ENCODE assay signal across 30 mouse cellular contexts in genomic region chr13:116243272-116243784, GRCm38 (mm10).
DNase-seq lines count a peak whose midpoint lies in the region; ATAC-seq and TF ChIP-seq lines count a peak whose summit lies in the region.
"Had no signal": no experiment of that assay in that cellular context is flagged by ENCODE, and none has a peak within 500 bp of the region (broad histone marks: within the 10 kb centered on the region; RNA-seq: fewer than 3 reads in every experiment).

No protein-coding gene starts in this region.

- H3K27ac ChIP-seq in forebrain, embryonic 13.5 days = no peak overlapping the region
- no peak overlapping the region for H3K27ac ChIP-seq in forebrain, embryonic 10.5 days
- H3K27ac ChIP-seq in midbrain, embryonic 12.5 days (replicated peaks) = no peak overlapping the region
- no peak overlapping the region for H3K27ac ChIP-seq in midbrain, postnatal 0 days (ENCODE audit: low read depth, low read length)
- H3K27ac ChIP-seq in neural tube, embryonic 14.5 days (ENCODE audit: low read depth, low read length) = no peak overlapping the region
- H3K27ac ChIP-seq: embryonic facial prominence, embryonic 12.5 days; hindbrain, embryonic 15.5 days; kidney, embryonic 15.5 days; left cerebral cortex, adult 2 months; liver, embryonic 12.5 days; stomach, postnatal 0 days had no signal

- H3K4me3 ChIP-seq in forebrain, embryonic 13.5 days = no peak overlapping the region
- H3K4me3 ChIP-seq in forebrain, embryonic 10.5 days = no peak overlapping the region
- no peak overlapping the region for H3K4me3 ChIP-seq in midbrain, embryonic 12.5 days
- no peak overlapping the region for H3K4me3 ChIP-seq in midbrain, postnatal 0 days (ENCODE audit: low read depth, low read length)
- no peak overlapping the region for H3K4me3 ChIP-seq in neural tube, embryonic 14.5 days (ENCODE audit: low read depth, low read length)
- H3K4me3 ChIP-seq: embryonic facial prominence, embryonic 12.5 days; hindbrain, embryonic 15.5 days; kidney, embryonic 15.5 days; left cerebral cortex, adult 2 months; liver, embryonic 12.5 days; megakaryocyte, embryonic 14.5 days had no signal

- 93% methylated on average over 11 of the region's 11 CpGs for WGBS in forebrain, embryonic 13.5 days
- 93% methylated on average over 11 of the region's 11 CpGs for WGBS in forebrain, embryonic 10.5 days
- WGBS in midbrain, embryonic 12.5 days = 81% methylated on average over 11 of the region's 11 CpGs
- WGBS in midbrain, postnatal 0 days = 66% methylated on average over 11 of the region's 11 CpGs
- 50% methylated on average over 11 of the region's 11 CpGs for whole genome bisulfite sequencing in neural tube, embryonic 14.5 days

- no peaks in the 10 kb centered on the region for H3K36me3 ChIP-seq in forebrain, embryonic 13.5 days (ENCODE audit: poor library complexity, severe bottlenecking)
- no peaks in the 10 kb centered on the region for H3K36me3 ChIP-seq in forebrain, embryonic 10.5 days (replicated peaks)
- H3K36me3 ChIP-seq in midbrain, embryonic 12.5 days = no peaks in the 10 kb centered on the region
- H3K36me3 ChIP-seq in midbrain, postnatal 0 days (ENCODE audit: insufficient read depth, low read length) = no peaks in the 10 kb centered on the region
- no peaks in the 10 kb centered on the region for H3K36me3 ChIP-seq in neural tube, embryonic 14.5 days (ENCODE audit: control insufficient read depth, insufficient read depth, low read length)
- H3K36me3 ChIP-seq: embryonic facial prominence, embryonic 12.5 days; G1E; hindbrain, embryonic 15.5 days; kidney, embryonic 15.5 days; liver, embryonic 12.5 days had no signal

- no peak overlapping the region for H3K4me2 ChIP-seq in forebrain, embryonic 13.5 days
- H3K4me2 ChIP-seq in midbrain, embryonic 12.5 days (replicated peaks) = no peak overlapping the region
- H3K4me2 ChIP-seq in midbrain, postnatal 0 days (ENCODE audit: low read depth, low read length, poor library complexity, severe bottlenecking) = no peak overlapping the region
- H3K4me2 ChIP-seq in neural tube, embryonic 14.5 days (ENCODE audit: low read depth, low read length) = no peak overlapping the region
- H3K4me2 ChIP-seq: embryonic facial prominence, embryonic 12.5 days; hindbrain, embryonic 15.5 days; kidney, embryonic 15.5 days; liver, embryonic 12.5 days had no signal

- no peaks in the 10 kb centered on the region for H3K9me3 ChIP-seq in forebrain, embryonic 13.5 days (replicated peaks)
- no peaks in the 10 kb centered on the region for H3K9me3 ChIP-seq in forebrain, embryonic 10.5 days
- no peaks in the 10 kb centered on the region for H3K9me3 ChIP-seq in midbrain, embryonic 12.5 days
- H3K9me3 ChIP-seq in midbrain, postnatal 0 days (ENCODE audit: low read length) = no peaks in the 10 kb centered on the region
- no peaks in the 10 kb centered on the region for H3K9me3 ChIP-seq in neural tube, embryonic 14.5 days (ENCODE audit: control insufficient read depth, low read length)
- H3K9me3 ChIP-seq: embryonic facial prominence, embryonic 12.5 days; hindbrain, embryonic 15.5 days; kidney, embryonic 15.5 days; liver, embryonic 12.5 days had no signal

- H3K27me3 ChIP-seq in forebrain, embryonic 13.5 days = no peaks in the 10 kb centered on the region
- no peaks in the 10 kb centered on the region for H3K27me3 ChIP-seq in forebrain, embryonic 10.5 days (ENCODE audit: poor library complexity, severe bottlenecking)
- H3K27me3 ChIP-seq in midbrain, embryonic 12.5 days = no peaks in the 10 kb centered on the region
- H3K27me3 ChIP-seq in midbrain, postnatal 0 days (ENCODE audit: insufficient read depth, low read length) = no peaks in the 10 kb centered on the region
- no peaks in the 10 kb centered on the region for H3K27me3 ChIP-seq in neural tube, embryonic 14.5 days (ENCODE audit: control insufficient read depth, insufficient read depth, low read length)
- H3K27me3 ChIP-seq: embryonic facial prominence, embryonic 12.5 days; hindbrain, embryonic 15.5 days; kidney, embryonic 15.5 days; liver, embryonic 12.5 days; megakaryocyte, embryonic 14.5 days had no signal

- no peak for DNase-seq in forebrain, embryonic 10.5 days (ENCODE audit: extremely low spot score, low spot score)
- no peak for DNase-seq in midbrain, postnatal 0 days (ENCODE audit: low spot score)
- peak; percentile 7 for DNase-seq in mesoderm, embryonic 11.5 days (ENCODE audit: low read depth, low spot score)
- no peak for DNase-seq in left cerebral cortex, adult 9 months (ENCODE audit: low spot score in 2 of 2)
- DNase-seq: adrenal gland, postnatal 10 days; cerebellum, adult 11 months; cerebellum, adult 9-10 months; embryo, embryonic 11 days; gastrocnemius, postnatal 10 days; heart, postnatal 14 days; kidney, adult 18-20 months; kidney, postnatal 25 days; left cerebral cortex, postnatal 4 days; liver, postnatal 0 days; lung, postnatal 4 days; right cerebral cortex, postnatal 4 days; thymus, adult 18-20 months; thymus, postnatal 25 days had no signal

- H3K9ac ChIP-seq in forebrain, embryonic 13.5 days = no peak overlapping the region
- H3K9ac ChIP-seq in midbrain, embryonic 12.5 days (replicated peaks) = no peak overlapping the region
- H3K9ac ChIP-seq in midbrain, postnatal 0 days (replicated peaks; ENCODE audit: low read length, poor library complexity, severe bottlenecking) = no peak overlapping the region
- H3K9ac ChIP-seq in neural tube, embryonic 14.5 days (replicated peaks; ENCODE audit: low read depth, low read length) = no peak overlapping the region
- H3K9ac ChIP-seq: embryonic facial prominence, embryonic 12.5 days; hindbrain, embryonic 15.5 days; kidney, embryonic 15.5 days; liver, embryonic 12.5 days; liver, postnatal 0 days had no signal

- 0 out of 2 replicates have a peak, but pooled peaks cover 2% of the 10 kb centered on the region for H3K4me1 ChIP-seq in forebrain, embryonic 13.5 days
- 0 out of 2 replicates have a peak, but pooled peaks cover 5% of the 10 kb centered on the region for H3K4me1 ChIP-seq in forebrain, embryonic 10.5 days
- H3K4me1 ChIP-seq in midbrain, embryonic 12.5 days = no peaks in the 10 kb centered on the region
- no peaks in the 10 kb centered on the region for H3K4me1 ChIP-seq in midbrain, postnatal 0 days (ENCODE audit: insufficient read depth, low read length)
- H3K4me1 ChIP-seq in neural tube, embryonic 14.5 days (ENCODE audit: control insufficient read depth, insufficient read depth, low read length) = no peaks in the 10 kb centered on the region
- H3K4me1 ChIP-seq: embryonic facial prominence, embryonic 12.5 days; hindbrain, embryonic 15.5 days; kidney, embryonic 15.5 days; liver, embryonic 12.5 days; megakaryocyte, embryonic 14.5 days had no signal

- TF ChIP-seq CTCF in midbrain, postnatal 0 days (IDR thresholded peaks at IDR 0.05) = no peak

- 0 out of 2 replicates have a peak, but pooled peaks have one; percentile 43 for ATAC-seq in forebrain, embryonic 13.5 days
- peak; percentile 76 for ATAC-seq in midbrain, embryonic 12.5 days (ENCODE audit: low FRiP score, low read depth)
- no peak for ATAC-seq in midbrain, postnatal 0 days (ENCODE audit: low FRiP score)
- 0 out of 2 replicates have a peak, but pooled peaks have one; percentile 17 for ATAC-seq in neural tube, embryonic 14.5 days (ENCODE audit: low read depth)
- ATAC-seq: liver, embryonic 12.5 days; liver, postnatal 0 days; lung, postnatal 0 days had no signal
